Mouse (Mus musculus) neutrophil, adult 5-6 weeks (primary cell): ENCODE results near the gene Birc3. TPM values are rescaled to one million over a fixed set of nuclear protein-coding genes. Genes with fewer than 3 reads are reported as not detected.
"Not testable (repeated sequence)": the region's sequence is repeated elsewhere in the genome, so short reads cannot be mapped to it uniquely, and the experiment has no call there.

Experiments used
- ATAC-seq: fragments of 151-379, 151-347 bp; 2 replicates; pipeline ENCODE4 v1.8.0; 2017; ENCODE audit warnings: mild to moderate bottlenecking, moderate TSS enrichment; ENCODE audit not compliant: insufficient number of reproducible peaks, poor library complexity, low FRiP score, severe bottlenecking; ENCODE audit errors: extremely low read depth
- total RNA-seq: library from RNA; stranded (forward); fragments of 200-1000 nt; gene quantifications from 2 replicates; pipeline ENCODE4 v1.2.3, GENCODE M21; 2017

Birc3 gene
- total RNA-seq, 1 experiment from 2014 or later: 709 TPM

DNA sequence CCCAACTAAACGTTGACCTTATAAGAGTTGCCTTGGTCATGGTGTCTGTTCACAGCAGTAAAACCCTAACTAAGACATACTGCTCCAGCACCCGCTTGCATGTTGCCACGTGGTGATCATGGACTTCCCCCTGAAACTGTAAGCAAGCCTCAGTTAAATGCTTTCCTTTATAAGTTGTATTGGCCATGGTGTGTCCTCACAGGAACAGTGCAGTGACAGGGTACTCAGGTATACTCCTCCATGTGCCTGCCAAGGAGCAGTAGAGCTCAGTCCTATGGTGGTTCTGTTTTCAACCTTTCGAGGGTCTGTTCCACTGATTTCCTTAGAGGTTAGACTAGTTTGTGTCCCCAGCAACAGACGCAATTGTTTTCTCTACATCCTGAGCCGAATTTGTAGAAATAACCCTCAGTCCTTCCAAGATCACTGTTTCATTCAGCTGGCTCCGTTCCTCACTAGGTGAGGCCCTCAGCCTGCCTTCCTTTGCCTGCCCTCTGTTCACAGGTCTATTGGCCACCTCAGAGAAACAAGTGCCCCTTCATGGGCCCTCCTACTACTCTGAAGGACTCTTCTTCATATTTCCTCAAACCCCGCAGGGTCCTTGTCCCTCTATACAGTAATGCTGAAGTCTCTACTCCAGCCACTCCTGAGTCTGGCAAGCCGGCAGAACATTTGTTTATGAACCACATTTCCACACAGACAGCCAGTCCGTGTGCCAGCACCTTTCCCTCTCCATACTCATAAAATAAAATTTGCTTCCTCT, 2.2 kb downstream of the Birc3 start:
- no peak for ATAC-seq

DNA sequence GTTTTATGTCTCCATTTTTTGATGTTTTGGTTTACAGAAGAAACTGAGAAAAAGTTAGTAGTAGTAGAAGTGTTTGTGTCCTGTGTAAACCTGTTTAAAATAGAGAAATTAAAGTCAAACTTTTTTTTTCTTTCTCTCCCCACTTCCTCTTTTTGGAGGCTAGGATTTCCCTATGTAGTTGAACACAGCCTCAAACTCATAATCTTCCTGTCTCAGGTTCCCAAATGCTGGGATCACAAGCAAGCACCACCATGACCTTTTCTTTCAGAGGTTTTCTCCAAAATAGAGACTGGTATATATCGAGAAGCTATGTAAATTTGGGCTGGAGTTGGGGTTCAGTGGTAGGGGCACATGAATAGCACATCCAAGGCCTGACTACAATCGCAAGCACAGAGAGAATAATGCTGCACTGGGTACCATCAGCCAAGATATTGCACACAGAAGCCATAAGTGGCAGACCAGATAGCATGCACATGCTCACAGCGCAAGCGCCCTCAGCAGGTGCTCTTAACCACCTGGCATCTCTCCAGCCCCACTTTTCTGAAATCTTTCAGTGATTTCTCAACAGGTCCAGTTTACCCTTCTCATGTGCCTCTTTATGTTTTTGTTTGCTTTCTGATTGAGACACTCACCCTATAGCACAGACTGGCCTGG, 4.0 kb downstream of the Birc3 start:
- no peak for ATAC-seq

DNA sequence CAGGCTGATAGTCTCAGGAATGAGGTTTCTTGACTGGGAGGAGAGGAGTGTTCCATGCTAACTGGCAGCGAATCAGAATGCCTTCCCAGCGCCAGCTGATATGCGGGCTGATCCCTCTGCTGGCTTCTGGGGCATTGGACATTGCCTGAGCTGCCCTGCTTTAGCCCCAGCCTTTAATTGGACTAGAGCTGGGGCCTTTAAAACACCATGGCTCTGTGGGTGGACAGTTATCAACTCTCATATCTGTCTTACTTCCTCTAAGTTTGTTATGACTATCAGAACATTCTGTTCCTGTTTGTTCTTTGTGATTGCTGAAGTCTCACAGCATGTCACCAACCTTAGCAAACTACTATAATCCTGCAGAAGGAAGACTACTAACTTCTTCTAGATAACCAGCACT, 5.0 kb downstream of the Birc3 start:
- peak; percentile 4; the same call in 1 of the 2 replicates for ATAC-seq

DNA sequence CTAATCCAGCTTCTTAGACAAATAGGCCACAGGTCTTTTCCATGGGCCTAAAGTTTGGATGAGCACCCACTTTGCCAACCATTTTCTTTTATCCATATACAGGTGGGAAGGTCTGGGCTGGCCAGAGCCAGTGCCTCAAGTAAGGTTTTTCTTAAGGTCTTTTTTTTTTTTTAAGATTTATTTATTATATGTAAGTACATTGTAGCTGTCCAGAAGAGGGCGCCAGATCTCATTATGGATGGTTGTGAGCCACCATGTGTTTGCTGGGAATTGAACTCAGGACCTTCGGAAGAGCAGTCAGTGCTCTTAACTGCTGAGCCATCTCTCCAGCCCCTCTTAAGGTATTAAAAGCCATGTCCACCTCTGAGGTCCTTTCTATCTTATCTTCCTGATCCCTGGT, 6.0 kb downstream of the Birc3 start:
- not testable (repeated sequence) for ATAC-seq

DNA sequence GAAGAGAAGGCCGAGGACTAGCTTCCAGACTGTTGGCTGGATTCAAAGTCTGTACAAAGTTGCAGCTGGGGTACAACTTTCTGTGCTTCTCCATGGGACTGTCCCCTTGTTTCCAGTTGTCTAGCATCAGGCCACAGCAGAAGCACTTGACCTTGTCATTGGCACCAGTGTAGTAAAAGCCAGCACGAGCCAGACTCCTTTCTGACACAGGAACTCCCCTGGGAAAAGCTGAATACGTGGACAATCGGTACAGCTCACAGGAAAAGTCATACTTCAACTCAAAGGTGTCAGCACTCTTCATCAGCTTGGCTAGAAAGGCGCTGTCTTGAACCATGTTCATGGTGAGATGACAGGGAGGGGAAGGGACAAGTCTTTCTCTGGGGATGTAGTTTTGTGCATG, 12.0 kb downstream of the Birc3 start:
- ATAC-seq: no peak

DNA sequence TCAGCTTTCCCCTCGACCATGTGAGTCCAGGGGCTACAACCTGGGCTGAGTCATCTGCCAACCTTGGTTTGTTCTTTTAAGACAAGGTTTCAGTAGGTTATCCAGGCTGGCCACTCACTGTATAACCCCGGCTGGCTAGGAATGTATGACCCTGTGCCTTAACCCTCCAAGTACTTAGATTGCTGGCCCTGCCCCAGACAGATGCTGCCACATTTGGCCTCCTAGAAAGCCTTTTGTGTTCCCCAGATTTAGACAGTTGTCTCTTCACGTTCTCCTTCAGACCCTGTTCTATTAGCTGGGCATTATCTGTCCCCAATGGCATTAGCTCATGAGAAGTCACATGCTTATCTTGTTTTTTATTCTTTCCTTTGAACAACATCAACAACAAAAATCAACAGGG, 17.1 kb downstream of the Birc3 start:
- ATAC-seq: no peak

DNA sequence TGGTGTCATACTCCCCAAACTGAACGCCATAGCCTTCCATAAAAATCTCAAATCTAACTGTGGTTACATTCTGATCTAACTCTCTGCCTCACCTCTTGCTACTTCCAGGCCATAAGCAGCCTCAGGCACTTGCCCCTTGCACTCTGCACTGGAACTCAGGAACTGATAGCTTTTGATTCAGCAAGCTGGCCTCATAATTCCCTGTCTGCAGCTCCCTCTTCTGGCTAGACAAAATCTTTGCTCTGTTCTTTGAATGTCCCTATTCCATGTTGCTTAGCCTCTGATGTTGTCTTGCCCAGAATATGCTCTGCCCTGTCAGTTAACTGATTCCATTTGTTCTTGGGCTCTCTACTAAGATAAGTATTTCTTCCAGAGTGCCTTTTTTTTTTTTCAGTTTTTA, 17.6 kb downstream of the Birc3 start:
- ATAC-seq: peak; percentile 42

DNA sequence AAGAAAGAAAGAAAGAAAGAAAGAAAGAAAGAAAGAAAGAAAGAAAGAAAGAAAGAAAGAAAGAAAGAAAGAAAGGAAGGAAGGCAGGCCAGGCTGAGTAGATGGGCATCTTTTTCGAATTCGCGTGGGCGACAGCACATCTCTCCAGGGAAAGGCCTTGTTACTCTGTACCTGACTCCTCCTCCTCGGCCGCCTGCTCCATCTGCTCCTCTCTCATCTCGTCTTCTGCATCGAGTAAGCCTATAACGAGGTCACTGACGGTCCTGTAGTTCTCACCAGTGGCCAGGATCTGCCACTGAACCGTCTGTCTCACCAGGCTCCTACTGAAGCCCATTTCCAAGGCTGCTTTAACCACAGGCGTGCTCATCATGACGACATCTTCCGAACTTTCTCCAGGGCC, 18.8 kb downstream of the Birc3 start:
- not testable (repeated sequence) for ATAC-seq

DNA sequence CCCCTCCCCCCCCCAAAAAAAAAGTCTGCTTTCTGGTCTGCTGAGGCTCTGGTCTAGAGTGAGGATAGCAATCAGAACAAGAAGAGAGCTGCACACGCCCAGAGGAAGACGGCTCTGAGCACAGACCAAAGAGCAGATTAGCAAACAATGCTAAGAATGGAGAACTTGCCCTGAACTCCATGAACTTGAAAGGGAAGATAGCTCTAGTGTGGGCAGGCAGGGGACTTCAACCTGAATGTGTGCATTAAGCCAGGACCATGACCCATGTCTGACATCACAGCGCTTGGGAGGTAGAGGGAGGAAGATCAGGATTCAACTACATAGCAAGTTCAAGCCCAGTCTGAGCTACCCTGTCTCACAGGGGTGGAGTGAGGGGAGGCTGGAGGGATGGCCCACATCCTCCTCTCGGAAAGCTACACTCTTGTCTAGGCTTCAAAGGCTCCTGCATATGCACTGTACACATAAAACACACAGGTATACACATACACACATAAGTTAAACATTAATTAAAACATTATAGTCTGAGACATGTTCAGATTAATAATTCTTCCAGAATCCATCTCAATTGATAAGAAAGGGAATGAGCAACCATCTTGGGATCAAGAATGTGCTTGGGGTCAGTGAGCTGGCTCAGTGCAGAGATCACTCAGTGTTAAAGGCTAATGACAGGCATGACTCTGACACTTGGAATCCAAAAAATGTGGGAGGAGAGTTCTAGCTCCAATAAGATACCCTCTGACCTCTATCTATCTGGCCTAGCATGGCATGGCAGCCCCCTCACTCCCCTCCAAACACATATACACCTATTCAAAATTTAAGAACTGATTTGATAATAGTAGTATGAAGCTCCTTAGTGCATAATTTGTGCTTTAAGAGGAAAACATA, 20.4 kb downstream of the Birc3 start:
- no peak for ATAC-seq

DNA sequence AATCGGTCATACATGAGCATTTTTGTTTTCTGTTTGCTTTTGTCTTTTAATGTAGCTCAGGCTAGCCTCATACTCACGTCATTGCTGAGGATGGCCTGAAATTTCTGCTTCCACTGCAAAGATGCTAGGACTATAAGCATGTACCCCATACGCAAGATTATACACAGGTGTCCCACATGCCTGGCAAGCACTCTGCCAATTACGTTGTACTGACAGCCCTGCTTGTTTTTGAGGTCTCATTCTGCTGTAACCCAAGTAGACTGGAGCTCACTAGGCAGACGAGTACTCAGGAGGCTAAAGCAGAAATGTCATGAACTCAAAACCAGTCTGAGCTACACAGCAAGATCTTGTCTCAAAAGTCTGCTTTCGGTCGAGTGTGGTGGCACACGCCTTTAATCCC, 21.1 kb downstream of the Birc3 start:
- no peak for ATAC-seq

DNA sequence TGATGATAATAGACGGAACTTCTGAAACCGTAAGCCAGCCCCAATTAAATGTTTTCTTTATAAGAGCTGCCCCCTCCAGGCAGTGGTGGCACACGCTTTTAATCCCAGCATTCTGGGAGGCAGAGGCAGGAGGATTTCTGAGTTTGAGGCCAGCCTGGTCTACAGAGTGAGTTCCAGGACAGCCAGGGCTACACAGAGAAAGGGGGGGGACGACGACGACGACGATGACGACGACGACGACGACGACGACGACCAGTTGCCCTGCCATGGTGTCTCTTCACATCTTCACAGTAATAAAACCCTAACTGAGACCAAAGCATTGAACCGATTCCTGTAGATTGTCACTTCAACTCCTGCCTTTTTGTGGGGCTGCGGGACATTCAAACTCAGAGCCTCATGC, 24.8 kb downstream of the Birc3 start:
- no peak for ATAC-seq

DNA sequence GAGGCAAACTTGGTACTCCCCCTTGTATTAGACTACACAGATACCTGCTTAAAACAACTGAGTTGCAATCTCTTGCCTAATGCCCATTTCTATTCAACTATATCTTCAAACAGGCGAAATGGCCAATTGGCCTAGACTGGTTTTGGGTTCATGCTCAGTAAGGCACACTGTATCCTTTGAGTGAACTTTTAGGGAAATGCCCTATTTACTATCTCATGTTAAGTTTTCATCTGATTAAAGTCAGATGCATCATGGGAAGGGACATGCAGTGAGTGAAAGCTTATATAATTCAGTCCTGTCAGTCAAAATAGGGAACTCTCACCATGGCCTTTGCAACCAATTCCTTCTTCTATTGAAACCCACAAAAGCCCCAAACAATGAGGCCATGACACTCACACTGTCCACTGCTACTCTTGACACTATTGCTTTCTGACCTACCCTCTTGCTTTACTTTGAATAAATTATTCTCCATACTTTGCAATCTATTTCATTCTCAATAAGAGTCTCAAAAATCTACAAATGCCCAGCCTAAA, 26.3 kb downstream of the Birc3 start:
- no peak for ATAC-seq

DNA sequence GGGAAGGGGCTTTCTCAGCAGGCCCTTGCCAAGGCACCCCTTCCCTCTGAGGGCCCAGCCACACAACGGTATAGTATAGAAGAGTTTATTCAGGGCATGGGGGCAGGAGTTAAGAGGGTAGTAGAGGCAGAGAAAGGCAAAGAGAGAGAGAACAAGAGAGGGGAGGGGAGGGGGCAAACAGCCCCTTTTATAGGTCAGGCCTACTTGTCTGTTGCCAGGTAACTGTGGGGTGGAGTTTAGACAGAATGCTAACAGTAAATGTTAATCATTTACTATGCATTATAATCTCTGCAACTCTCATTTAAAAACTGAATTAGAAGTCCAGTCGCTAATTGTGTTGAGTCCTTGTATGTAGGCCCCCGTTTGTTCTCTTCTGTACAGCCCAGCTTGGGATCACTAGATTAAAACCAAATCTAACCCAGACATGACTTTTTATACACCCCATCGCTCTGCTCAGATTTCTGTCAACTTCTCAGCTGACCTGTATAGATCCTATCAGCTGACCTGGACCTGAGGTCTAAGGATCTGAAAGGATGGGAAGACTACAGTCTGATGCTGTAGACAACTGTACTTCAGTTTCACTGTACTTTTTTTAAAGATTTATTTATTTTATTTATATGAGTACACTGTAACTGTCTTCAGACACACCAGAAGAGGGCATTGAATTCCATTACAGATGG, 27.6 kb downstream of the Birc3 start:
- ATAC-seq: no peak

DNA sequence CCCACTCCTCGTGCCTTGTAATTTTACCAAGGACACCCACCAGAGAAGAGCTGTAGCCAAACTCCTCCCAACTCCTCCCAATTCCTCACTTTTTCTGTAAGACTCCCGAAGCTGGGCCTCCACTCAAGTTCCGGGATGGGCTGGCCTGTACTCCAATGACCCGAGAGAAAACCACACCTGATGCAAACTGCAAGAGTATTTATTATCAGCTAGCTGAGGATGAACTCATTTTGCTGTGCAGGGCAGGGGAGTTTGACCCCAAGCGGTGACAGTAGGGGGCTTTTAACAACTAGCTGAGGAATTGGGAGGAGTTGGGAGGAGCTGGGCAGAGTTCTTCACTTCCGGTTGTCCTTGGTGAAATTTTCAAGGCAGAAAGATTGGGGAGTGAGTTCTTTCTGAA, 31.8 kb downstream of the Birc3 start:
- no peak for ATAC-seq

DNA sequence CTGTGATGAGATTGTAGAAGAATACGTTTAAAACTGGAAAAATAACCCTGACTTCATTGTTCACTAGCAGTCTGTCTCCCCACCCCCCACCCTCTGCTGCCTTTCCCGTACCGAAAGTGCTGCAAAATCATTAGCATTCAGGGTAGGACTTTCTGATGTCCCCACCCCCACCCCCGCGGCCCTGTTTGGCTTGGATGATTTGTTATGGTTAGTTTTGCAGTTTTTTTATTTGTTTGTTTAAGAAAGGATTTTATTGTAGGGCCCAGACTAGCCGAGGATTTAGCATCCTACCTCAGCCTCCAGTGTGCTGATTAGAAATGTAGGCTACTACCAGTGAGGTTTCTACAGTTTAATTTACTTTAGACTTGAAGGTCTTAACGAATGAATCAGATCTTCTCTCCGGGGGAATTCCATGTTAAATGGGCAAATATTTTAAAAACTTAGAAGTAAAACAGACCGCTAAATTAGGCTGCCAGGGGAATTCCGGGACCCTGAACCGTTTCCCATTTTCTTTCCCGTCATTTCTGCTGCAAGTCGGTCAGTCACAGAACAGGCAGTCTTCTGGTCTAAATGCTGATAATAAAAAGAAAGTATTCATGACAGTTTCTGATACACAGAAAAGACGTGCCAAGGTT, 35.1 kb downstream of the Birc3 start:
- no peak for ATAC-seq

DNA sequence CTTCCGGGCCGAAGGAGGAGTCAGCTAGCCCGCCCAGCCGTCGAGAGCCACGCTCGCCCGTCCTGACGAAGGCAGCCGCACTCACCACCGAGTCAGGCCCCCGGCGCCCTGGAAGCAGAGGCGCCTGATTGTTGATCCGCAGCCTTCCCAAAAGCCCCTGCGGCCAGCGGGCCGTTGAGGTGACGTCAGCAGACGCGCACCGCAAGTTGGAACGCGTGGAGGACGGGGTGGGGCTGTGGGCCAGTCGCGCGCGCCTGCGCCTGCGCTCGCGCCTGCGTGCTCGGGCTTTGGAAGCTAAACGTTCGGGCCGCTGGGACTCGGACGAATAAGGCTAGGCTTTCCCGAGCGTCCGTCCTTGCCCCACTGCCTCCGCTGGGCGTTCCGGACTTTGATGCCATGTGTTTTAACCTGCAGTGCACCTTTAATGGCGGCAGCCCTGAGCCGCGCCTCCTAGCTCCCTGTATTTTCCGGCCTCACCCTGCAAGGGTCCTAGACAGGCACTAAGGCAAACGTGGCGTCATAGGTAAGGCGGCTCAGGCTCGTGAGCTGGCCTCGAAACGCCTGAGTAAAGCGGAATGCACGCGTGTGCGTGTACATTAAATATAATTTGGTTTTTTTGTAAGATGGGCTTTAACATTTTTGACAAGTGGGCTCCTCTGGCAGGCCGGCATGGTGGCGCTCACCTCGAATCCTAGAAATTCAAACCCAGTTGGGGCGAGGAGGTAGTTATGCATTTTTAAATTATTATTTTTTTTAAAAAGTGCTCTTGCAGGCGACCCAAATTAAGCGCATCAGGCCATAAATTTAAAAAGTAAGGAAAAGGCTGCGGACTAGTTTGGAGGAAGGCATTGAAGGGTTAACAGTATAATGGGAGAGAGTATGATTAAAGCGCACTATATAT, 35.8 kb downstream of the Birc3 start, which contains the start of gene Birc2:
TSS of gene Birc2 (minus strand) at position 160 of the 901 bp plus-strand sequence.
- ATAC-seq: peak; percentile 88

DNA sequence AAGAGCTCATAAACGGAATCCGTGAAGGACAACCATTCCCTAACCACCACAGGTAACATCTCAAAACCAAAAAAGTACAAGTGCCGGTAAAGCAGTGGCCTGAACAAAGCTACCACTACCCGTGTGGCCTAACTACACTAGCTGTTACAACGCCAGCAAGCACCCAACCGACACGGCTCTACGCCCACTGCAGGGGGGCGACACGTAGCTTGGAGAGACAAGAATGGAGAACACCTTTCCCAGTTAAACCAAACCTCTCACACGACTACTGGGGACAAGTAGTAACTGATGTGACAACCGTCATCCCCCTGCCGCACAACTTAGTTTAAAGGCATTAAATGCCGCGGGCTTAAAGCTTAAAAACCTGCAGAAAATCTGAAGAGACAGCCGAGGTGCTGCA, 36.7 kb downstream of the Birc3 start:
- ATAC-seq: peak; percentile 21; the same call in 1 of the 2 replicates
